Mouse (Mus musculus) adrenal gland, adult 18-20 months (tissue): Measurements from ENCODE around the gene Pcbp3. TPM values are rescaled to one million over a fixed set of nuclear protein-coding genes. Genes with fewer than 3 reads are reported as not detected.
A peak's percentile ranks its signal among the peaks of the same experiment; 100 is the strongest.
"Not testable (repeated sequence)": the region's sequence is repeated elsewhere in the genome, so short reads cannot be mapped to it uniquely, and the experiment has no call there.

Experiments used
- DNase-seq, 2 experiments: peaks; one replicate each; pipeline ENCODE4 v3.0.0; 2021 to 2022; ENCODE audit warnings: low spot score in 2 of 2
- long read RNA-seq, 2 experiments: library from polyadenylated mRNA; stranded (forward); transcript quantifications; one replicate each; pipeline ENCODE4 v2.0.0; 2021
- total RNA-seq, 2 experiments: library from RNA; stranded (reverse); gene quantifications; 1 replicate in 1 of 2; 2 replicates in 1 of 2; pipeline ENCODE4 v1.2.3; 2021

The Pcbp3 gene
- total RNA-seq: 10 to 100 TPM; 26.2 to 38.9 TPM
- long read RNA-seq, experiment 1, transcript Pcbp3-201 (16 exons, 2,013 nt): major isoform, 13 of 33 reads
- long read RNA-seq, experiment 1, partial matches to known transcripts: 1 of 33 reads
- long read RNA-seq, experiment 1, other reads (novel, unspliced or antisense): 19 of 33 reads
- long read RNA-seq, experiment 2, transcript Pcbp3-201 (16 exons, 2,013 nt): major isoform, 8 of 22 reads
- long read RNA-seq, experiment 2, partial matches to known transcripts: 3 of 22 reads
- long read RNA-seq, experiment 2, other reads (novel, unspliced or antisense): 11 of 22 reads

- peak; percentile 92 to 93 for DNase-seq
Observed at GRCm38 (mm10) chr10:76961790-76962489, at the start of gene Pcbp3. Pcbp3 (minus strand) TSS chr10:76961887.

- DNase-seq: no peak
Observed at GRCm38 (mm10) chr10:77008698-77009097, 47.0 kb upstream of the Pcbp3 start.

- peak; percentile 30 to 45 for DNase-seq
Observed at GRCm38 (mm10) chr10:77008109-77008561, 46.4 kb upstream of the Pcbp3 start.

GRCm38 (mm10) chr10:77007433-77008108, 45.9 kb upstream of the Pcbp3 start:
- DNase-seq: no peak

GRCm38 (mm10) chr10:77004936-77005335, 43.2 kb upstream of the Pcbp3 start:
- DNase-seq: no peak

GRCm38 (mm10) chr10:76997759-76998513, 36.2 kb upstream of the Pcbp3 start:
- peak; percentile 92 for DNase-seq

- DNase-seq: no peak
Observed at GRCm38 (mm10) chr10:76992456-76992855, 30.8 kb upstream of the Pcbp3 start.

- DNase-seq: no peak
Observed at GRCm38 (mm10) chr10:76988586-76988985, 26.9 kb upstream of the Pcbp3 start.

- no peak for DNase-seq
Observed at GRCm38 (mm10) chr10:76978042-76978441, 16.4 kb upstream of the Pcbp3 start.

GRCm38 (mm10) chr10:76976699-76977098, 15.0 kb upstream of the Pcbp3 start:
- DNase-seq: no peak

- DNase-seq: no peak
Observed at GRCm38 (mm10) chr10:76973797-76974436, 12.2 kb upstream of the Pcbp3 start.

GRCm38 (mm10) chr10:76972318-76972717, 10.6 kb upstream of the Pcbp3 start:
- not testable (repeated sequence) for DNase-seq

GRCm38 (mm10) chr10:76970974-76971373, 9.3 kb upstream of the Pcbp3 start:
- DNase-seq: no peak

GRCm38 (mm10) chr10:76964436-76964835, 2.7 kb upstream of the Pcbp3 start:
- DNase-seq: no peak

- no peak for DNase-seq
Observed at GRCm38 (mm10) chr10:76963997-76964396, 2.3 kb upstream of the Pcbp3 start.

- peak in 1 of 2 experiments; percentile 33 for DNase-seq
Observed at GRCm38 (mm10) chr10:76961156-76961555, 531 bp downstream of the Pcbp3 start.

- DNase-seq: no peak
Observed at GRCm38 (mm10) chr10:76958201-76958600, 3.5 kb downstream of the Pcbp3 start.

GRCm38 (mm10) chr10:76956200-76956599, 5.5 kb downstream of the Pcbp3 start:
- no peak for DNase-seq

GRCm38 (mm10) chr10:76941038-76941437, 20.6 kb downstream of the Pcbp3 start:
- no peak for DNase-seq

GRCm38 (mm10) chr10:76936827-76937226, 24.9 kb downstream of the Pcbp3 start:
- DNase-seq: no peak

GRCm38 (mm10) chr10:76934805-76935204, 26.9 kb downstream of the Pcbp3 start:
- no peak for DNase-seq
